Mouse (Mus musculus) liver, postnatal 0 days (tissue): Measurements from ENCODE around the gene Cym. TPM values are rescaled to one million over a fixed set of nuclear protein-coding genes. Genes with fewer than 3 reads are reported as not detected.

Experiments used
- ATAC-seq: fragments of 200-750 bp; cut with Nextera tagmentation; 2 replicates; pipeline ENCODE4 v1.8.0; 2017; ENCODE audit warnings: mild to moderate bottlenecking, moderate library complexity
- DNase-seq: peaks from one replicate; pipeline ENCODE4 v3.0.0-alpha.2; 2016
- H3K27ac ChIP-seq: fragments of 300-500 bp; sonication (generic); 2 replicates; pipeline ENCODE4 v1.5.1; 2014; ENCODE audit warnings: antibody characterized with exemption, moderate library complexity, mild to moderate bottlenecking, low read depth
- H3K27me3 ChIP-seq: fragments of 300-500 bp; sonication (generic); 2 replicates; pipeline ENCODE4 v1.6.1; 2014; ENCODE audit warnings: low read length, control low read depth, mixed read lengths; ENCODE audit not compliant: insufficient read depth
- H3K36me3 ChIP-seq: fragments of 300-500 bp; sonication (generic); replicated peaks from 2 replicates; pipeline ENCODE4 v1.6.1; 2014; ENCODE audit warnings: mild to moderate bottlenecking, control low read depth, low read length, moderate library complexity, mixed read lengths; ENCODE audit not compliant: insufficient read depth
- H3K4me1 ChIP-seq: fragments of 300-500 bp; sonication (generic); 2 replicates; pipeline ENCODE4 v1.6.1; 2014; ENCODE audit warnings: antibody characterized with exemption, mild to moderate bottlenecking, control low read depth; ENCODE audit not compliant: insufficient read depth
- H3K4me2 ChIP-seq: fragments of 300-500 bp; sonication (generic); 2 replicates; pipeline ENCODE4 v1.6.1; 2014; ENCODE audit warnings: low read depth, mild to moderate bottlenecking, low read length, moderate library complexity, mixed read lengths
- H3K4me3 ChIP-seq: fragments of 300-500 bp; sonication (generic); 2 replicates; pipeline ENCODE4 v1.5.1; 2014; ENCODE audit warnings: low read depth, low read length
- H3K9ac ChIP-seq: fragments of 300-500 bp; sonication (generic); replicated peaks from 2 replicates; pipeline ENCODE4 v1.6.1; 2014; ENCODE audit warnings: mild to moderate bottlenecking, moderate library complexity
- H3K9me3 ChIP-seq: fragments of 300-500 bp; sonication (generic); 2 replicates; pipeline ENCODE4 v1.6.1; 2016; ENCODE audit warnings: mild to moderate bottlenecking, control low read depth, low read length, mixed read lengths
- CTCF ChIP-seq: sonication (generic); IDR thresholded peaks from 2 replicates; pipeline ENCODE4 v1.5.1; 2016; ENCODE audit warnings: antibody characterized with exemption, low read depth
- EP300 ChIP-seq: IDR thresholded peaks from 2 replicates; pipeline ENCODE4 v1.6.1; 2016; ENCODE audit warnings: antibody characterized with exemption, low read depth, mild to moderate bottlenecking
- WGBS: fragments of 180-500 bp; shearing (Covaris S2); extraction: QIAGEN DNeasy Blood & Tissue Kit; methylation state at CpG from one replicate; pipeline ENCODE4 v1.1.7; 2014; ENCODE audit not compliant: insufficient replicate concordance; 5-methylcytosine and 5-hydroxymethylcytosine counted together
- polyA plus RNA-seq: library from polyadenylated mRNA; unstranded; fragments of >200 nt; fragmentation: Nextera tagmentation; extraction: Ambion mirVana; gene quantifications from 2 replicates; pipeline ENCODE4 v1.2.1, GENCODE M21; 2015

The Cym gene
- polyA plus RNA-seq, 1 experiment from 2014 or later = 3.9 TPM

- no peak overlapping the region for H3K4me2 ChIP-seq
- WGBS = 65% methylated on average over 7 of the region's 7 CpGs
- H3K27ac ChIP-seq = no peak overlapping the region
- TF ChIP-seq EP300 = no peak
- no peak for TF ChIP-seq CTCF
- ATAC-seq (no peak), DNase-seq (no peak)
- H3K36me3 ChIP-seq = no peaks in the 10 kb centered on the region
- H3K4me3 ChIP-seq = no peak overlapping the region
- H3K9me3 ChIP-seq = no peaks in the 10 kb centered on the region
- no peaks in the 10 kb centered on the region for H3K27me3 ChIP-seq
- no peak overlapping the region for H3K9ac ChIP-seq
- H3K4me1 ChIP-seq = peaks cover 3% of the 10 kb centered on the region; the same call in 1 of the 2 replicates
Observed at GRCm38 (mm10) chr3:107218572-107218971, 3.0 kb downstream of the Cym start.

GRCm38 (mm10) chr3:107217101-107217480 lies 4.4 kb downstream of the Cym start:
- Histone ChIP-seq H3K27ac (no peak overlapping the region), H3K4me2 (no peak overlapping the region), H3K27me3 (no peaks in the 10 kb centered on the region), H3K36me3 (no peaks in the 10 kb centered on the region), H3K9me3 (no peaks in the 10 kb centered on the region), H3K9ac (no peak overlapping the region), H3K4me3 (no peak overlapping the region), H3K4me1 (peaks cover 3% of the 10 kb centered on the region; the same call in 1 of the 2 replicates)
- ATAC-seq (no peak), DNase-seq (no peak)
- no peak for TF ChIP-seq EP300
- TF ChIP-seq CTCF = no peak
- WGBS = 61% methylated on average over 3 of the region's 3 CpGs

GRCm38 (mm10) chr3:107216400-107217100 lies 5.0 kb downstream of the Cym start:
- Histone ChIP-seq H3K4me3 (no peak overlapping the region), H3K27me3 (no peaks in the 10 kb centered on the region), H3K36me3 (no peaks in the 10 kb centered on the region), H3K4me1 (peaks cover 3% of the 10 kb centered on the region; the same call in 1 of the 2 replicates), H3K4me2 (no peak overlapping the region), H3K27ac (no peak overlapping the region), H3K9me3 (no peaks in the 10 kb centered on the region), H3K9ac (no peak overlapping the region)
- DNase-seq (no peak), ATAC-seq (no peak)
- WGBS = 65% methylated on average over 8 of the region's 8 CpGs
- TF ChIP-seq EP300 (no peak), CTCF (no peak)

- 74% methylated on average over 5 of the region's 5 CpGs for WGBS
- Histone ChIP-seq H3K27ac (no peak overlapping the region), H3K27me3 (no peaks in the 10 kb centered on the region), H3K36me3 (no peaks in the 10 kb centered on the region), H3K4me1 (peaks cover 3% of the 10 kb centered on the region; the same call in 1 of the 2 replicates), H3K9ac (no peak overlapping the region), H3K4me3 (no peak overlapping the region), H3K4me2 (no peak overlapping the region), H3K9me3 (no peaks in the 10 kb centered on the region)
- no peak for TF ChIP-seq CTCF
- no peak for TF ChIP-seq EP300
- DNase-seq = no peak
- no peak for ATAC-seq
Observed at GRCm38 (mm10) chr3:107214606-107215005, 6.9 kb downstream of the Cym start.

- H3K9me3 ChIP-seq = no peaks in the 10 kb centered on the region
- 55% methylated on average over 7 of the region's 7 CpGs for WGBS
- H3K4me3 ChIP-seq = no peak overlapping the region
- no peak overlapping the region for H3K27ac ChIP-seq
- no peak overlapping the region for H3K9ac ChIP-seq
- no peaks in the 10 kb centered on the region for H3K36me3 ChIP-seq
- peaks cover 4% of the 10 kb centered on the region; the same call in 1 of the 2 replicates for H3K4me1 ChIP-seq
- DNase-seq (no peak), ATAC-seq (no peak)
- H3K4me2 ChIP-seq = no peak overlapping the region
- no peaks in the 10 kb centered on the region for H3K27me3 ChIP-seq
- TF ChIP-seq EP300 (no peak), CTCF (no peak)
Observed at GRCm38 (mm10) chr3:107207625-107208253, 13.8 kb downstream of the Cym start.

GRCm38 (mm10) chr3:107206490-107207150 lies 14.9 kb downstream of the Cym start:
- ATAC-seq = no peak
- 50% methylated on average over 4 of the region's 4 CpGs for WGBS

More at GRCm38 (mm10) chr3:107206490-107207150, 14.9 kb downstream of the Cym start:
- Histone ChIP-seq H3K36me3 (no peaks in the 10 kb centered on the region), H3K4me3 (no peak overlapping the region), H3K9ac (no peak overlapping the region), H3K9me3 (no peaks in the 10 kb centered on the region), H3K27me3 (no peaks in the 10 kb centered on the region), H3K4me1 (peaks cover 4% of the 10 kb centered on the region; the same call in 1 of the 2 replicates), H3K4me2 (no peak overlapping the region), H3K27ac (no peak overlapping the region)
- TF ChIP-seq EP300 = no peak
- no peak for TF ChIP-seq CTCF
- no peak for DNase-seq
